Mouse (Mus musculus): ENCODE data around the gene Ptma. TPM values are rescaled to one million over a fixed set of nuclear protein-coding genes. Genes with fewer than 3 reads are reported as not detected.
"Not testable (repeated sequence)": the region's sequence is repeated elsewhere in the genome, so short reads cannot be mapped to it uniquely, and the experiment has no call there.

The Ptma gene
- total RNA-seq, 2 experiments from 2014 or later = 3,814 to 8,789 TPM

GRCm38 (mm10) chr1:86512154-86512720 lies 14.3 kb upstream of the Ptma start:
- no peak for ATAC-seq (replicated peaks; ENCODE audit: poor library complexity, severe bottlenecking)

DNA sequence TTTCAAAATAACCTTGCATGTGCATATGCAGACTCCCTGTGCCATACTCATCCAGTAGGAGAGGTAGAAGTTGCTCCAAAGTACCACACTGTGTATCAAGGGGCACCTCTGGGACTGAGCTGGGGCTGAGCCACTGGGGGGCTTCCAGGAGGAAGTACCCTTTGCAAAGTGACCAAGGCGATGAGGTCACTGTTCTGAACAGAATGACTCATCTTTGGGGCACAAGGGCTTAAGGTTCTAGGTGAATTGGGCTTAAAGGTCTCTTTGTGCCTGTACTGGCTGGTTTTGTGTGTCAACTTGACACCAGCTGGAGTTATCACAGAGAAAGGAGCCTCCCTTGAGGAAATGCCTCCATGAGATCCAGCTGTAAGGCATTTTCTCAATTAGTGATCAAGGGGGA lies 13.5 kb upstream of the Ptma start:
- ATAC-seq (replicated peaks; ENCODE audit: poor library complexity, severe bottlenecking) = not testable (repeated sequence)

DNA sequence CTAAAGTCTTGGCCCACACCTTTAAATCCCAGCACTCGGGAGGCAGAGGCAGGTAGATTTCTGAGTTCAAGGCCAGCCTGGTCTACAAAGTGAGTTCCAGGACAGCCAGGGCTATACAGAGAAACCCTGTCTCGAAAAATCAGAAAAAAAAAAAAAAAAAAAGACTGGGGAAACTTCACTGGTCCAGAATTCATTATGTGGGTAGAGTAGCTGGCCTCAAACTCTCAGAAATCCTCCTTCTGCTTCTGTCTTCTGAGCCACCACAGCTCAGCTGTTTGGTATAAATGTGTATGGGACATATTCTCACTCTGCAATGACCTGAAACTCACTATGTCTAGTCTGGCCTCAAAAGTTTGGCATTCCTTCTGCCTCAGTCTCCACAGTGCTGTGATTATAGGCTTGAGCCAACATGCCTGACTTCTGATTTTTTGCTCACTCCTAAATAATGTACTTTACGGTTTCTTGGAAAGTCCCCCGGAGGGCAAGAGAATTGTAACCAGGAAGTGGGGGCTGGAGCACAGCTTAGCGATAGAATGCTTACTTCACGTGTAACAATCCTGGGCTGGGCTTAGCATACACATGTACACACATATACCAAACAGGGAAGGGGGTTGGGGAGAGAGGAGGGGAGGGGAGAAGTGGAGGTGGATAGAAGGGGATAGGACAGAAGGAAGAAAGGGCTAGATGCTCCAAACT lies 10.7 kb upstream of the Ptma start:
- 0 out of 2 replicates have a peak, but pooled peaks have one; percentile 28 for ATAC-seq (replicated peaks; ENCODE audit: poor library complexity, severe bottlenecking)

- no peak for ATAC-seq (replicated peaks; ENCODE audit: poor library complexity, severe bottlenecking)
Measured at GRCm38 (mm10) chr1:86517076-86517475, 9.4 kb upstream of the Ptma start.

GRCm38 (mm10) chr1:86520361-86520760 lies 6.2 kb upstream of the Ptma start:
- ATAC-seq (replicated peaks; ENCODE audit: poor library complexity, severe bottlenecking) = no peak

DNA sequence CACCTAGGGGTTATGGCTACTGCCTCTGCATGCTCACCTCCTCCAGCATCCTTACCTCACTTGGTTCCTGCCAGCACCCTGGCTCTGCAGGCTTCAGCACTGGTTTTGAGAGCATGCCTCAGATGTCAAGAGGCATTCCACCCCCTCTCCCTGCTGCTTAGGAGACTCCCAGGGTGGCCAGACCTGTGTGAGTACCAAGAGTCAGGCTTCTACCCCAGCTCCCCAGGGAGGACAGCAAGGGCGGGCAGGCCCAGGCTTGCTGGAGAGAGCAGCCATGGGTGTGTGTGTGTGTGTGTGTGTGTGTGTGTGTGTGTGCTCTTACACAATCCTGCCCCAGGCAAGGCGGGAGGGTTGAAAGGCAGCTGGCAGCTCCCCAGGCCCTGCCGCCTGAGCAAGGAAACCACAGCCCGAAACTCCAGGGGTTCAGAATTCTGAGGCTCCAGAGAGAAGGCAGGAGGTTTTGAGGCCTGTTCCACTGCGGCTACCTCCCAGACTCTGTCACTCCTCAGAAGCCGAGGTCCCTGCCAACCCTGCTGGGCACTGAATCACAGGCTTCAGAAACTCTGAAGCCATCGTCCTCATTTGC lies 4.1 kb upstream of the Ptma start:
- ATAC-seq (replicated peaks; ENCODE audit: poor library complexity, severe bottlenecking) = peak; percentile 7

DNA sequence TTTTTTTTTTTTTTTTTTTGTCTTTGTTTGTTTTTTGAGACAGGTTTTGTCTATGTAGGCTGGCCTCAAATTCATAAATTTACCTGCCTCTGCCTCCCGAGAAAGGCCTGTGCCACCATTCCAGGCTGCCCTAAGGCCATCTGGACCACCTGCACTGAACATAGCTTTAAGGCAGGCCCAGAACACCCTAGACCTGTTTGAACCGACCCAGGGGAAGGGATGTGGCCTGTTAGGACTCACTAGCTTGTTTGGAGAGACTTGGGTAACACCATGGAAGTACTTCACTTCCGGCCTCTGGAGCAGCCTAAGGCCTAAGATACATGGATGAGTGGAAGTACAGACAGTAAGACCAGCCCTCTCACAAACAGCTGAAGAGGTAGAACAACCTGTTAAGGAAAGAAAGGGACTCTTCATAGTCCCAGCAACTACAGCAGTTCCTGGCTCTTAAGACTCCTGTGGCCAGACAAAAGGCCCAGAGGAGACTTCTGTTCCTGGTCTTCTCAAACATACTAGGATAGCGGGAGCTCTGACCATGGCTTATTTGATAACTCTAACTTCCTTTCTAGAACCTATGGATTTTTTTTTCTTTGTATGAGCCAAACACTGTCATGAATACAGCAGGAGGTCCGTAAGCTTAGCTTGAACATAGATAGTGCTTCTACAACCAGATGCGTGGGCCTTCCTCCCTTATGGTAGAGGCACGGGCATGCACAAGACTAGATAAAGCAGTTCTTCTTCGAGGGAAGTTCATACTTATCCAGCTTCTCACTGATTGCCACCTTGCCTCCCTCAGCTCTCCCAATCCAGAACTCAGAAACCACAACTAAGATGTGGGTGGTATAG lies 2.5 kb upstream of the Ptma start:
- ATAC-seq (replicated peaks; ENCODE audit: poor library complexity, severe bottlenecking) = no peak

- ATAC-seq (replicated peaks; ENCODE audit: poor library complexity, severe bottlenecking) = peak; percentile 28
Measured at GRCm38 (mm10) chr1:86524619-86525498, 1.7 kb upstream of the Ptma start.

- ATAC-seq (replicated peaks; ENCODE audit: poor library complexity, severe bottlenecking) = peak; percentile 2
Measured at GRCm38 (mm10) chr1:86525499-86526115, 919 bp upstream of the Ptma start.

DNA sequence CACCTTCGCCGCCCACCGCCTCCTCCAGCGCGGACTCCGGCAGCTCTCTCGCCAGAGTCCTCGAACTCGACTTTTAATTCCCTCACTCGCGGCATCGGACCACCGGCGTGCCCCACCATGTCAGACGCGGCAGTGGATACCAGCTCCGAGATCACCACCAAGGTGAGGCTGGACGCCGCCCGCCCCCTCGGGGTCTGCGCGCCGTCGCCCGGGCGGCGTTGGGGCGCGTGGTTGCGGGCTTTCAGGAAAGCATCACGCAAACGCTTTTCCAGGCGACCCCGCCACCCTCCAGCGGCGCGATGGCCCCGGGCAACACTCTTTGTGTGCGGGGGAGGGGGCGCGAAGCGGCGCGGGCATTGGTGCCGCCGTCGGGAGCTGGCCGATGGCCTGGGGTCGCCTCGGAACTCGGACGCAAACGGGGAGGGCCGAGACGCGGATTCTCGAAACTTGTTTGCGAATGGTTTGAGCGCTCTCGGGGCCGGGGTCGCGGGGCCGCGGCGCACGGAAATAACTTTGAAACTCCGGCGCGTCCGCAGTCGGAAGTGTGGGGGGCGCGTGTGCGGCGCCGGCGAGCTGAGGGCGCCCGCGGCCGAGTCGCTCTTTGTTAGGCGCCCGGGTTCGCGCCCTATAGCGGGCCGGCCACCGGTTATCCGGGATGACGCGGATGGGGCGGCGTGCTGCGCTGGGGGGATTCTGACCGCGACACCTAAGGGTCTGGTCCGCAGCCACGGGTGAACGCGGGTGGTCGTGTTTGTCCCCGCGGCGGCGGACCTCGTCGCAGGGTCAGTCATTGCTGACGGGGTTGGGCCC lies 468 bp downstream of the Ptma start:
- no peak for ATAC-seq (replicated peaks; ENCODE audit: poor library complexity, severe bottlenecking)

DNA sequence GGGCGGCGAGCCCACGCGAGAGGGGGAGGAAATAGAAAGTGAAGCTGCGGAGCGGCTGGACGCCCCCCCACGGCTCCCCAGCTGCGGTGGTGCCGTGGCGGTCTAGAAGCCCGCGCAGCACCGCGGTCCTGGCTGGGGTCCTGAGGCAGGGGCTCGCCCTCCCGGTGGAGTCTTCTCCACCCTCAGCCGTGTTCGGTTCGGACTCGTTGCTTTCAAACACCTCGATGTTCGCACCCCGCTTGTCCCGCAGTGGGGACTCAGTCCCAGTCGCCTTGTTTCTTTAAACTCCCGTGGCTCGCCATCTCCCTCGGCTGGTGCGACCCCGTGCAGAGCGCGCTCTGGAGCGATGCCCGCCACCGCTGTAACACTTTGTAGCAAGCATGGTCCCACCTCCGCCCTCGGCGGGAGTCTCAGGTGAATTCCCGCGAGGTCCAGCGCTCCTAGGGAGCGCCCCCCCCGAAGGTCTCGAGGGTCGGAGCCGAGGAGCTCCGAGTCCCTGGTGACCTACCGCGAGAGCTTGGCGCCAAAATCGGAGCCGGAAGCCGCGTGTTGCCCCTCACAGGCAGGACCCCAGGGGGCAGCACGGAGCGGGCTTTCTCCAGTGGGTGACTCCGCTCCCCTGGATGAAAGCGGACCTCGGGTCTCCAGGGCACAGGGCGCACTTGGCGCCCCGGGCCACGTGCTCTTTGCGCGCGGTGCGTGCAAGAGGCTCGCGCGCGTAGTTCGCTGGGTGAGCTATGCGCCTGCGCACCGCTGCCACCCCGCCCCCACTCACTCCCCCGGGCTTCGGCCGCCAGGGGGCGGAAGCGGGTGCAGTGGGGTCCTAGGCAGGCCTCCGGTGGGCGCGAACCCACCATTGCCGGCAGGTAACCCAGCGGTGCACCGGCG lies 1.3 kb downstream of the Ptma start:
- peak; percentile 6 for ATAC-seq (replicated peaks; ENCODE audit: poor library complexity, severe bottlenecking)

GRCm38 (mm10) chr1:86528571-86529180 lies 2.1 kb downstream of the Ptma start:
- no peak for ATAC-seq (replicated peaks; ENCODE audit: poor library complexity, severe bottlenecking)

DNA sequence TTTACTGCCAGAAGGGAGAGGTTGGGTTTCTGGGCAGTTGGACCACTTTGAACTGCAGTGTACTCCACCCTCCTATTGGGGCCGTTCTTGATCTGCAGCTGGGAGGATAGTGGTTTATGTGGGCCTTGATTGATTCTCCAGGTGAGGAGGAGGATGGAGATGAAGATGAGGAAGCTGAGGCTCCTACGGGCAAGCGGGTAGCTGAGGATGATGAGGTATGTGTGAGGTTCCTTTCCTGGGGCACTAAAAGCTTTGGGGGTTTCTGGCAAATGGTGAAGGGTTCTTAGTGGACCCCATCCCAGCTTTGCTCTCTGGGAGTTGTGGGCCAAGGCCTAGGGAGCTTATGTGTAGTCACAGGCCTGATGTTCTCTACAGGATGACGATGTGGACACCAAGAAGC lies 3.1 kb downstream of the Ptma start:
- no peak for ATAC-seq (replicated peaks; ENCODE audit: poor library complexity, severe bottlenecking)

DNA sequence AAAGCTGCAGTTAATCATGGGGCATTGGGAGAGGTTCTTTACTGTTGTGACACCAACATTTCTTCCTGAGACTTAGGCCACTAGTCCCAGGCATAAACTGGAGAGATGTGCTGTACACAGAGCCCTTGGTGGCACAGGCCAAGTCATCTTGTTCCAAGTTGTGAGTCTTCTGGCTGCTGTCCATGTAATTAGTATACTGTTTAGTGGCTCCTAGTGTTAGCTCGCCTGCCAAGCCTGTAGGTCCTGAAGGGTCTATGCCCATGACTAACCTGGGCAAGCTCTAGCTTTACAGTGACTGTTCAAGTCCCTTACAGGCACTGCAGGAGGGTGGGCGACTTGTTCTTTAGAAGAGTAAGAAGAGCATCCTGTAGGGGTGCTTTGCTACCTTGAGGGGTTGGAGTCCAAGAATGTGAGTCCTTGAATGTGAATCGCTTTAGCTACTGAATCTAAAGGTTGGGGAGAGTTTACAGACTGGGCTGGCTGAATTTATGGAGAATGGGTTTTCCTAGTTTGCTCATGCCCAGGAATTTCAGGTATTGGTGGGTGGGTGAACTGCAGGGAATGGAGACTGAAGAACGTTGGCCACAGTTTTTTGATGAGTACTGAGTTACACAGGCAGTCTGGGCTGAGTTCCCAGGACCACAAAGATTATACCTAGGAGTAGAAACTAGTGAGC lies 4.5 kb downstream of the Ptma start:
- no peak for ATAC-seq (replicated peaks; ENCODE audit: poor library complexity, severe bottlenecking)

DNA sequence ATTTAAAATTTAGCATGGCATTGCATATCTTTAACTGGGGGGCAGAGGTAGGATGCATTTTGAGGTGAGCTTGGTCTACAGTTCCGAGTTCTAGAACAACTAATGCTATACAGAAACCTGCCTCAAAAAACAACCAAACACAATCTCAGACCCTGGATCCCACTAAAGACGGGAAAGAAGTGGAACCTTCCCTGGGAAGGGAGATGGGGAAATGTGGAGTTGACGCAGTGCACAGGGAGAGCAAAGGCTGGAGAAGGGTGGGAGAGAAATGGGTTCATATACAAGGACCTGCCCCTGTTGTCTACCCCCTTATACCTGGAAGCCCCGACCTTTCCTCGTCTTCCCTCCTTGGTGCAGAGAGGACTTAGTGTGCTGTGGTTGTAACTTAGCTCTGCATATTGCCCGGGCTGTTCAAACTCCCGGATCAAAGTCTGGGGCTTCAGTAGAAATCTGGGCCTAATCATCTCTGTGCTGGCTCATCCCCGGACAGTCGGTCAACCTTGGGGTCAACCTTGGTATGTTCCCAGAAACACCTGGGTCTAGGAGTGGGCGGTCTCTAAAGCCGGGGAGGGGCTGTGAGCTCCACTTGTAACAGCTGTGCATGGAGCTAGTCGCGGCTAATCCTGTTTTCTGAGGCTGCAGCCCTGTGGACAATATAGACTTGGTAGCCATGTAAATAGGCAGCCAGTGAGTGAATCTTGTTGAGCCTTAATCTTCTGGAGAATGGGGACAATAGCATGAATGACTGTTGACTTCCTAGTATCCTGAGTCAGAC lies 5.2 kb downstream of the Ptma start:
- ATAC-seq (replicated peaks; ENCODE audit: poor library complexity, severe bottlenecking) = peak; percentile 1; the same call in 1 of the 2 replicates
